Mouse (Mus musculus) neural tube, embryonic 12.5 days (tissue): ENCODE results near the gene Sobp. TPM values are rescaled to one million over a fixed set of nuclear protein-coding genes. Genes with fewer than 3 reads are reported as not detected.

Experiments used
- ATAC-seq: fragments of 200-750 bp; cut with Nextera tagmentation; 2 replicates; pipeline ENCODE4 v1.8.0; 2017; ENCODE audit warnings: low read depth, mild to moderate bottlenecking, moderate TSS enrichment, moderate library complexity; ENCODE audit not compliant: low FRiP score
- H3K27ac ChIP-seq: fragments of 300-500 bp; sonication (generic); 2 replicates; pipeline ENCODE4 v1.5.1; 2016
- H3K27me3 ChIP-seq: fragments of 300-500 bp; sonication (generic); replicated peaks from 2 replicates; pipeline ENCODE4 v1.6.1; 2016; ENCODE audit warnings: mild to moderate bottlenecking
- H3K36me3 ChIP-seq: fragments of 300-500 bp; sonication (generic); 2 replicates; pipeline ENCODE4 v1.6.1; 2016; ENCODE audit warnings: mild to moderate bottlenecking
- H3K4me1 ChIP-seq: fragments of 300-500 bp; sonication (generic); 2 replicates; pipeline ENCODE4 v1.6.1; 2016
- H3K4me2 ChIP-seq: fragments of 300-500 bp; sonication (generic); replicated peaks from 2 replicates; pipeline ENCODE4 v1.6.1; 2016; ENCODE audit warnings: mild to moderate bottlenecking
- H3K4me3 ChIP-seq: fragments of 300-500 bp; sonication (generic); 2 replicates; pipeline ENCODE4 v1.5.1; 2016
- H3K9ac ChIP-seq: fragments of 300-500 bp; sonication (generic); 2 replicates; pipeline ENCODE4 v1.6.1; 2016; ENCODE audit warnings: mild to moderate bottlenecking
- H3K9me3 ChIP-seq: fragments of 300-500 bp; sonication (generic); 2 replicates; pipeline ENCODE4 v1.6.1; 2016; ENCODE audit warnings: mild to moderate bottlenecking
- WGBS: fragments of 180-500 bp; shearing (Covaris S2); methylation state at CpG from one replicate; pipeline ENCODE4 v1.1.7; 2016; 5-methylcytosine and 5-hydroxymethylcytosine counted together
- polyA plus RNA-seq: library from polyadenylated mRNA; unstranded; fragments of >200 nt; fragmentation: Nextera tagmentation; extraction: Ambion mirVana; gene quantifications from 2 replicates; pipeline ENCODE4 v1.2.1, GENCODE M21; 2016

Gene Sobp
- polyA plus RNA-seq, 1 experiment from 2014 or later, result 6.1 TPM

- Histone ChIP-seq H3K36me3 (no peaks in the 10 kb centered on the region), H3K4me1 (peaks cover 29% of the 10 kb centered on the region), H3K27ac (no peak overlapping the region), H3K4me2 (0 out of 2 replicates have a peak overlapping the region, but pooled peaks have one; percentile 7), H3K4me3 (no peak overlapping the region), H3K27me3 (no peaks in the 10 kb centered on the region), H3K9ac (no peak overlapping the region), H3K9me3 (no peaks in the 10 kb centered on the region)
- 55% methylated on average over 8 of the region's 8 CpGs for WGBS
- ATAC-seq, result no peak
Measured at GRCm38 (mm10) chr10:43106616-43107015, 67.7 kb downstream of the Sobp start.

- no peak overlapping the region for H3K27ac ChIP-seq
- H3K4me3 ChIP-seq, result no peak overlapping the region
- no peaks in the 10 kb centered on the region for H3K27me3 ChIP-seq
- H3K9ac ChIP-seq, result no peak overlapping the region
- no peaks in the 10 kb centered on the region for H3K9me3 ChIP-seq
- WGBS, result 15% methylated on average over 7 of the region's 7 CpGs
- H3K4me1 ChIP-seq, result peaks cover 29% of the 10 kb centered on the region
- peak; percentile 91 for ATAC-seq
- H3K4me2 ChIP-seq, result 0 out of 2 replicates have a peak overlapping the region, but pooled peaks have one; percentile 7
- no peaks in the 10 kb centered on the region for H3K36me3 ChIP-seq
Measured at GRCm38 (mm10) chr10:43106196-43106595, 68.1 kb downstream of the Sobp start.

GRCm38 (mm10) chr10:43100513-43100912 is 73.8 kb downstream of the Sobp start:
- Histone ChIP-seq H3K9me3 (no peaks in the 10 kb centered on the region), H3K27ac (no peak overlapping the region), H3K36me3 (no peaks in the 10 kb centered on the region), H3K27me3 (no peaks in the 10 kb centered on the region), H3K9ac (no peak overlapping the region), H3K4me3 (no peak overlapping the region), H3K4me2 (no peak overlapping the region), H3K4me1 (peaks cover 51% of the 10 kb centered on the region)
- ATAC-seq, result no peak
- WGBS, result 27% methylated on average over 5 of the region's 5 CpGs

GRCm38 (mm10) chr10:43099229-43099628 is 75.1 kb downstream of the Sobp start:
- no peaks in the 10 kb centered on the region for H3K36me3 ChIP-seq
- H3K27me3 ChIP-seq, result no peaks in the 10 kb centered on the region
- H3K9ac ChIP-seq, result no peak overlapping the region
- H3K27ac ChIP-seq, result no peak overlapping the region
- no peaks in the 10 kb centered on the region for H3K9me3 ChIP-seq
- H3K4me2 ChIP-seq, result no peak overlapping the region
- WGBS, result 66% methylated on average over 6 of the region's 6 CpGs
- no peak overlapping the region for H3K4me3 ChIP-seq
- no peak for ATAC-seq
- peaks cover 59% of the 10 kb centered on the region for H3K4me1 ChIP-seq

- Histone ChIP-seq H3K36me3 (no peaks in the 10 kb centered on the region), H3K9me3 (no peaks in the 10 kb centered on the region), H3K4me3 (no peak overlapping the region), H3K27me3 (no peaks in the 10 kb centered on the region), H3K9ac (no peak overlapping the region), H3K4me1 (peaks cover 52% of the 10 kb centered on the region), H3K4me2 (no peak overlapping the region), H3K27ac (no peak overlapping the region)
- 40% methylated on average over 8 of the region's 8 CpGs for WGBS
- no peak for ATAC-seq
Measured at GRCm38 (mm10) chr10:43097755-43098154, 76.6 kb downstream of the Sobp start.

- H3K4me2 ChIP-seq, result no peak overlapping the region
Measured at GRCm38 (mm10) chr10:43096614-43097013, 77.7 kb downstream of the Sobp start.

GRCm38 (mm10) chr10:43094537-43094936 is 79.8 kb downstream of the Sobp start:
- 28% methylated on average over 5 of the region's 5 CpGs for WGBS
- no peaks in the 10 kb centered on the region for H3K27me3 ChIP-seq
- no peak overlapping the region for H3K27ac ChIP-seq
- no peak overlapping the region for H3K9ac ChIP-seq
- H3K4me3 ChIP-seq, result no peak overlapping the region
- ATAC-seq, result no peak
- H3K4me1 ChIP-seq, result peaks cover 43% of the 10 kb centered on the region
- H3K4me2 ChIP-seq, result no peak overlapping the region
- no peaks in the 10 kb centered on the region for H3K36me3 ChIP-seq
- H3K9me3 ChIP-seq, result no peaks in the 10 kb centered on the region

More at GRCm38 (mm10) chr10:43096614-43097013, 77.7 kb downstream of the Sobp start:
- H3K27me3 ChIP-seq, result no peaks in the 10 kb centered on the region
- no peak overlapping the region for H3K4me3 ChIP-seq
- no peak overlapping the region for H3K27ac ChIP-seq
- no peaks in the 10 kb centered on the region for H3K36me3 ChIP-seq
- 82% methylated on average over 4 of the region's 4 CpGs for WGBS
- H3K4me1 ChIP-seq, result peaks cover 50% of the 10 kb centered on the region
- H3K9me3 ChIP-seq, result no peaks in the 10 kb centered on the region
- ATAC-seq, result no peak
- no peak overlapping the region for H3K9ac ChIP-seq

GRCm38 (mm10) chr10:43093440-43093839 is 80.9 kb downstream of the Sobp start:
- Histone ChIP-seq H3K4me3 (no peak overlapping the region), H3K9ac (no peak overlapping the region), H3K9me3 (no peaks in the 10 kb centered on the region), H3K4me1 (peaks cover 40% of the 10 kb centered on the region), H3K27me3 (no peaks in the 10 kb centered on the region), H3K4me2 (no peak overlapping the region), H3K27ac (no peak overlapping the region), H3K36me3 (no peaks in the 10 kb centered on the region; the same call in 1 of the 2 replicates)
- 87% methylated on average over 10 of the region's 10 CpGs for WGBS
- no peak for ATAC-seq

GRCm38 (mm10) chr10:43090040-43090439 is 84.3 kb downstream of the Sobp start:
- H3K4me3 ChIP-seq, result no peak overlapping the region
- no peak overlapping the region for H3K9ac ChIP-seq
- H3K9me3 ChIP-seq, result no peaks in the 10 kb centered on the region
- no peaks in the 10 kb centered on the region; the same call in 1 of the 2 replicates for H3K36me3 ChIP-seq
- ATAC-seq, result no peak
- 84% methylated on average over 3 of the region's 3 CpGs for WGBS
- H3K27me3 ChIP-seq, result no peaks in the 10 kb centered on the region
- no peak overlapping the region for H3K27ac ChIP-seq
- no peak overlapping the region for H3K4me2 ChIP-seq
- H3K4me1 ChIP-seq, result peaks cover 17% of the 10 kb centered on the region

- Histone ChIP-seq H3K27ac (no peak overlapping the region), H3K36me3 (no peaks in the 10 kb centered on the region; the same call in 1 of the 2 replicates), H3K4me1 (peaks cover 24% of the 10 kb centered on the region), H3K9ac (no peak overlapping the region), H3K9me3 (no peaks in the 10 kb centered on the region), H3K4me2 (no peak overlapping the region), H3K27me3 (no peaks in the 10 kb centered on the region), H3K4me3 (no peak overlapping the region)
- 39% methylated on average over 2 of the region's 2 CpGs for WGBS
- no peak for ATAC-seq
Measured at GRCm38 (mm10) chr10:43087421-43087820, 86.9 kb downstream of the Sobp start.

- Histone ChIP-seq H3K27ac (no peak overlapping the region), H3K4me1 (peaks cover 24% of the 10 kb centered on the region), H3K36me3 (no peaks in the 10 kb centered on the region; the same call in 1 of the 2 replicates), H3K9me3 (no peaks in the 10 kb centered on the region), H3K9ac (no peak overlapping the region), H3K4me2 (no peak overlapping the region), H3K4me3 (no peak overlapping the region), H3K27me3 (no peaks in the 10 kb centered on the region)
- peak; percentile 68 for ATAC-seq
- WGBS, result 34% methylated on average over 6 of the region's 6 CpGs
Measured at GRCm38 (mm10) chr10:43086888-43087287, 87.4 kb downstream of the Sobp start.

GRCm38 (mm10) chr10:43084087-43084366 is 90.3 kb downstream of the Sobp start:
- Histone ChIP-seq H3K36me3 (no peaks in the 10 kb centered on the region; the same call in 1 of the 2 replicates), H3K4me2 (peak overlapping the region; percentile 8), H3K4me3 (no peak overlapping the region), H3K9me3 (no peaks in the 10 kb centered on the region), H3K4me1 (peaks cover 24% of the 10 kb centered on the region), H3K27me3 (no peaks in the 10 kb centered on the region), H3K9ac (no peak overlapping the region), H3K27ac (no peak overlapping the region)
- WGBS, result 20% methylated on average over 6 of the region's 6 CpGs
- 0 out of 2 replicates have a peak, but pooled peaks have one; percentile 23 for ATAC-seq

- Histone ChIP-seq H3K9me3 (no peaks in the 10 kb centered on the region), H3K27ac (no peak overlapping the region), H3K27me3 (no peaks in the 10 kb centered on the region), H3K4me1 (peaks cover 24% of the 10 kb centered on the region), H3K9ac (no peak overlapping the region), H3K36me3 (no peaks in the 10 kb centered on the region), H3K4me3 (no peak overlapping the region), H3K4me2 (peak overlapping the region; percentile 8)
- WGBS, result 44% methylated on average over 8 of the region's 9 CpGs
- ATAC-seq, result peak; percentile 52; the same call in 1 of the 2 replicates
Measured at GRCm38 (mm10) chr10:43083288-43084086, 90.8 kb downstream of the Sobp start.
